Mouse (Mus musculus): ENCODE measurements around the gene Arl3. TPM values are rescaled to one million over a fixed set of nuclear protein-coding genes. Genes with fewer than 3 reads are reported as not detected.
"Not testable (repeated sequence)": the region's sequence is repeated elsewhere in the genome, so short reads cannot be mapped to it uniquely, and the experiment has no call there.

Arl3 gene
- polyA plus RNA-seq, 1 experiment from 2014 or later, result 152 TPM

- H3K27me3 ChIP-seq (ENCODE audit: control insufficient read depth, insufficient read depth, low read length), result no peaks in the 10 kb centered on the region
- ATAC-seq (replicated peaks; ENCODE audit: low FRiP score), result peak; percentile 55
- peak overlapping the region; percentile 70 for H3K27ac ChIP-seq (ENCODE audit: low read depth, low read length)
- H3K9me3 ChIP-seq (ENCODE audit: control insufficient read depth, low read length), result no peaks in the 10 kb centered on the region; the same call in 1 of the 2 replicates
- peak; percentile 75 for DNase-seq (ENCODE audit: low spot score)
- H3K4me2 ChIP-seq (ENCODE audit: low read depth, low read length, severe bottlenecking), result peak overlapping the region; percentile 83
- WGBS, result 2% methylated on average over 17 of the region's 17 CpGs
- peak overlapping the region; percentile 84 for H3K9ac ChIP-seq (ENCODE audit: low read length)
- peaks cover 3% of the 10 kb centered on the region; the same call in 1 of the 2 replicates for H3K4me1 ChIP-seq (replicated peaks; ENCODE audit: control insufficient read depth, insufficient read depth, low read length)
- H3K4me3 ChIP-seq (ENCODE audit: low read depth, low read length), result peak overlapping the region; percentile 74
- H3K36me3 ChIP-seq (ENCODE audit: control insufficient read depth, insufficient read depth, low read length), result no peaks in the 10 kb centered on the region
These were observed 450 bp downstream of the Arl3 start for GRCm38 (mm10) chr19:46572548-46572947.

DNA sequence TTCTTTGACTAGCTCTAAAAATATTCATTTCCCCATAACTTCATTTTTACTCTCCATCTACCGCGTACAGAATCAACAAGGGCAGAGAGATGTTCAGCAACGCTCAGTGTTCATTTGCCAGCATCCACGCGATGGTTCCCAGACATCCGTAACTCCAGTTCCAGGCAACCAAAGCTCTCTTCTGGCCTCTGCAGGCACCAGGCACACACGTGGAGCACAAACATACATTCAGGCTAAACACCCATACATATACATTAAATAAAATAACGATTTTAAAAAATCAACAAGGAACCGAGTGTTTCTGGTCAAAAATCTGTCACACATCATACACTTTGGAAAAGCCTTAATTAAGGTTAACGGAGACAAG, 1.1 kb downstream of the Arl3 start:
- Histone ChIP-seq H3K36me3 (ENCODE audit: control insufficient read depth, insufficient read depth, low read length) (no peaks in the 10 kb centered on the region), H3K9ac (ENCODE audit: low read length) (peak overlapping the region; percentile 84; the same call in 1 of the 2 replicates), H3K4me3 (ENCODE audit: low read depth, low read length) (peak overlapping the region; percentile 74), H3K9me3 (ENCODE audit: control insufficient read depth, low read length) (no peaks in the 10 kb centered on the region; the same call in 1 of the 2 replicates), H3K4me2 (ENCODE audit: low read depth, low read length, severe bottlenecking) (peak overlapping the region; percentile 83), H3K4me1 (replicated peaks; ENCODE audit: control insufficient read depth, insufficient read depth, low read length) (peaks cover 3% of the 10 kb centered on the region; the same call in 1 of the 2 replicates), H3K27me3 (ENCODE audit: control insufficient read depth, insufficient read depth, low read length) (no peaks in the 10 kb centered on the region), H3K27ac (ENCODE audit: low read depth, low read length) (no peak overlapping the region)
- no peak for DNase-seq (ENCODE audit: low spot score)
- WGBS, result 16% methylated on average over 10 of the region's 10 CpGs
- no peak for ATAC-seq (replicated peaks; ENCODE audit: low FRiP score)

GRCm38 (mm10) chr19:46571211-46571877, 1.7 kb downstream of the Arl3 start:
- not testable (repeated sequence) for H3K9me3 ChIP-seq (ENCODE audit: control insufficient read depth, low read length); H3K27ac ChIP-seq (ENCODE audit: low read depth, low read length); H3K9ac ChIP-seq (ENCODE audit: low read length); H3K27me3 ChIP-seq (ENCODE audit: control insufficient read depth, insufficient read depth, low read length); ATAC-seq (replicated peaks; ENCODE audit: low FRiP score); H3K36me3 ChIP-seq (ENCODE audit: control insufficient read depth, insufficient read depth, low read length); DNase-seq (ENCODE audit: low spot score); H3K4me1 ChIP-seq (replicated peaks; ENCODE audit: control insufficient read depth, insufficient read depth, low read length)
- Histone ChIP-seq H3K4me3 (ENCODE audit: low read depth, low read length) (peak overlapping the region; percentile 74), H3K4me2 (ENCODE audit: low read depth, low read length, severe bottlenecking) (peak overlapping the region; percentile 83; the same call in 1 of the 2 replicates)
- WGBS, result 82% methylated on average over 3 of the region's 3 CpGs

- no peak overlapping the region for H3K4me3 ChIP-seq (ENCODE audit: low read depth, low read length)
- no peaks in the 10 kb centered on the region for H3K27me3 ChIP-seq (ENCODE audit: control insufficient read depth, insufficient read depth, low read length)
- DNase-seq (ENCODE audit: low spot score), result no peak
- H3K9me3 ChIP-seq (ENCODE audit: control insufficient read depth, low read length), result no peaks in the 10 kb centered on the region; the same call in 1 of the 2 replicates
- H3K4me2 ChIP-seq (ENCODE audit: low read depth, low read length, severe bottlenecking), result no peak overlapping the region
- WGBS, result 76% methylated on average over 14 of the region's 14 CpGs
- no peak for ATAC-seq (replicated peaks; ENCODE audit: low FRiP score)
- no peaks in the 10 kb centered on the region for H3K36me3 ChIP-seq (ENCODE audit: control insufficient read depth, insufficient read depth, low read length)
- no peaks in the 10 kb centered on the region for H3K4me1 ChIP-seq (replicated peaks; ENCODE audit: control insufficient read depth, insufficient read depth, low read length)
- no peak overlapping the region for H3K9ac ChIP-seq (ENCODE audit: low read length)
- H3K27ac ChIP-seq (ENCODE audit: low read depth, low read length), result no peak overlapping the region
These were observed 8.9 kb downstream of the Arl3 start for GRCm38 (mm10) chr19:46564043-46564462.

DNA sequence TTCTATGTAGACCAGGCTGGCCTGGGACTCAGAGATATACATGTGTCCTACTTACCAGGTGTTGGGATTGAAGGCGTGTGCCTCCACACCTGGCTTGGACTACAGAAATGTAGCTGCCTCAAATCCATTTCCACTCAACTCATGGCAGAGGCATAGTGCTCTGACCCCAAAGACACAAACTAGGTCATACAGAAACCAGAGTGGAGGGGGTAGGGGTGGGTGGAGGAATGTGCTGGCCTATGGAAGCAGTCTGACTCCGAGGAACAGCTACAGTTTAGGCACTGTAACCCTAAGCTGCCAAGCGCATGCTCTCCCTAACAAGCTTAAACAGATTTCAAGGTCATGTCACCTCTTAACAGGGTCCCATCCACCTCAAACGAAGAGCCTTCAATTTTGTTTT, 9.4 kb downstream of the Arl3 start:
- no peaks in the 10 kb centered on the region; the same call in 1 of the 2 replicates for H3K9me3 ChIP-seq (ENCODE audit: control insufficient read depth, low read length)
- H3K4me2 ChIP-seq (ENCODE audit: low read depth, low read length, severe bottlenecking), result no peak overlapping the region
- H3K27me3 ChIP-seq (ENCODE audit: control insufficient read depth, insufficient read depth, low read length), result no peaks in the 10 kb centered on the region
- no peaks in the 10 kb centered on the region for H3K4me1 ChIP-seq (replicated peaks; ENCODE audit: control insufficient read depth, insufficient read depth, low read length)
- no peak overlapping the region for H3K27ac ChIP-seq (ENCODE audit: low read depth, low read length)
- no peak for ATAC-seq (replicated peaks; ENCODE audit: low FRiP score)
- H3K4me3 ChIP-seq (ENCODE audit: low read depth, low read length), result no peak overlapping the region
- no peaks in the 10 kb centered on the region for H3K36me3 ChIP-seq (ENCODE audit: control insufficient read depth, insufficient read depth, low read length)
- H3K9ac ChIP-seq (ENCODE audit: low read length), result no peak overlapping the region
- 94% methylated on average over 4 of the region's 4 CpGs for WGBS
- DNase-seq (ENCODE audit: low spot score), result no peak

- ATAC-seq (replicated peaks; ENCODE audit: low FRiP score), result no peak
These were observed 10.2 kb downstream of the Arl3 start for GRCm38 (mm10) chr19:46562581-46563515.

GRCm38 (mm10) chr19:46562132-46562531, 10.9 kb downstream of the Arl3 start:
- H3K9ac ChIP-seq (ENCODE audit: low read length), result no peak overlapping the region
- no peak overlapping the region for H3K4me3 ChIP-seq (ENCODE audit: low read depth, low read length)
- no peak overlapping the region for H3K4me2 ChIP-seq (ENCODE audit: low read depth, low read length, severe bottlenecking)
- no peaks in the 10 kb centered on the region for H3K36me3 ChIP-seq (ENCODE audit: control insufficient read depth, insufficient read depth, low read length)
- ATAC-seq (replicated peaks; ENCODE audit: low FRiP score) (no peak), DNase-seq (ENCODE audit: low spot score) (peak; percentile 58)
- no peaks in the 10 kb centered on the region for H3K4me1 ChIP-seq (replicated peaks; ENCODE audit: control insufficient read depth, insufficient read depth, low read length)
- no peaks in the 10 kb centered on the region for H3K9me3 ChIP-seq (ENCODE audit: control insufficient read depth, low read length)
- H3K27ac ChIP-seq (ENCODE audit: low read depth, low read length), result no peak overlapping the region
- 39% methylated on average over 1 of the region's 1 CpGs for WGBS
- H3K27me3 ChIP-seq (ENCODE audit: control insufficient read depth, insufficient read depth, low read length), result no peaks in the 10 kb centered on the region

More at GRCm38 (mm10) chr19:46562581-46563515, 10.2 kb downstream of the Arl3 start:
- Histone ChIP-seq H3K9me3 (ENCODE audit: control insufficient read depth, low read length) (no peaks in the 10 kb centered on the region; the same call in 1 of the 2 replicates), H3K36me3 (ENCODE audit: control insufficient read depth, insufficient read depth, low read length) (no peaks in the 10 kb centered on the region), H3K9ac (ENCODE audit: low read length) (no peak overlapping the region), H3K27ac (ENCODE audit: low read depth, low read length) (no peak overlapping the region), H3K27me3 (ENCODE audit: control insufficient read depth, insufficient read depth, low read length) (no peaks in the 10 kb centered on the region), H3K4me2 (ENCODE audit: low read depth, low read length, severe bottlenecking) (no peak overlapping the region), H3K4me3 (ENCODE audit: low read depth, low read length) (no peak overlapping the region), H3K4me1 (replicated peaks; ENCODE audit: control insufficient read depth, insufficient read depth, low read length) (no peaks in the 10 kb centered on the region)
- 88% methylated on average over 14 of the region's 14 CpGs for WGBS
- DNase-seq (ENCODE audit: low spot score), result no peak

GRCm38 (mm10) chr19:46558631-46559030, 14.4 kb downstream of the Arl3 start:
- DNase-seq (ENCODE audit: low spot score), result no peak
- Histone ChIP-seq H3K4me2 (ENCODE audit: low read depth, low read length, severe bottlenecking) (no peak overlapping the region), H3K4me1 (replicated peaks; ENCODE audit: control insufficient read depth, insufficient read depth, low read length) (no peaks in the 10 kb centered on the region), H3K9me3 (ENCODE audit: control insufficient read depth, low read length) (no peaks in the 10 kb centered on the region), H3K27me3 (ENCODE audit: control insufficient read depth, insufficient read depth, low read length) (no peaks in the 10 kb centered on the region), H3K4me3 (ENCODE audit: low read depth, low read length) (no peak overlapping the region), H3K27ac (ENCODE audit: low read depth, low read length) (no peak overlapping the region), H3K36me3 (ENCODE audit: control insufficient read depth, insufficient read depth, low read length) (peaks cover 5% of the 10 kb centered on the region; the same call in 1 of the 2 replicates), H3K9ac (ENCODE audit: low read length) (no peak overlapping the region)
- no peak for ATAC-seq (replicated peaks; ENCODE audit: low FRiP score)
- WGBS, result 73% methylated on average over 12 of the region's 12 CpGs

All from forebrain, embryonic 11.5 days (tissue).